Mouse (Mus musculus): ENCODE measurements around the gene Cyp4f14. TPM values are rescaled to one million over a fixed set of nuclear protein-coding genes. Genes with fewer than 3 reads are reported as not detected.
A peak's percentile ranks its signal among the peaks of the same experiment; 100 is the strongest.

The Cyp4f14 gene
- total RNA-seq (2021): 10 to 100 TPM in 1 of 2 experiments, 1 to 10 TPM in 1; 6.6 to 14.1 TPM
- polyA plus RNA-seq (2012; rRNA removed): 12.9 and 17.9 TPM in 2 replicates
- long read RNA-seq, partial matches to known transcripts: 1 of 9 reads
- long read RNA-seq, other reads (novel, unspliced or antisense): 6 of 9 reads

DNA sequence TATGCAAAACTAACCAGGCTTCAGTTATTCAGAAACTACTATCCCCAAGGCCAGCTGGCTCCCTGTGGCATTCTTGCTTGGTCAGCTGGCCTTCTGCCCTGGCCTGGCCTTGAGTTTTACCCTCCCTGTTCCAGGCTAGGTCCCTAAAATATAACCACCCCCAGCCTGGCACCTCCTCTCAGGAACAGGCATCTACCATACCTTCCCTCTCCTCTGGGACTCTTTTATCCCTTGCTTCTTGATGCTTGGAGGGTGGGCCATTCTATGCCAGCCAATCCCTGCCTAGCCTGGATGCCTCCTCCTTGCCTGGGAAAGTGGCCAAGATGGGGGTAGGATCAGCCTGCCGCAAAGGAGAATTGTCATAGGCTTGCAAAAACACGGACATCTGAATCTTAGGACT is at the start of gene Cyp4f14:
TSS of gene Cyp4f14 (minus strand) at position 212 of the 400 bp plus-strand sequence.
- peak; percentile 92 for DNase-seq

DNA sequence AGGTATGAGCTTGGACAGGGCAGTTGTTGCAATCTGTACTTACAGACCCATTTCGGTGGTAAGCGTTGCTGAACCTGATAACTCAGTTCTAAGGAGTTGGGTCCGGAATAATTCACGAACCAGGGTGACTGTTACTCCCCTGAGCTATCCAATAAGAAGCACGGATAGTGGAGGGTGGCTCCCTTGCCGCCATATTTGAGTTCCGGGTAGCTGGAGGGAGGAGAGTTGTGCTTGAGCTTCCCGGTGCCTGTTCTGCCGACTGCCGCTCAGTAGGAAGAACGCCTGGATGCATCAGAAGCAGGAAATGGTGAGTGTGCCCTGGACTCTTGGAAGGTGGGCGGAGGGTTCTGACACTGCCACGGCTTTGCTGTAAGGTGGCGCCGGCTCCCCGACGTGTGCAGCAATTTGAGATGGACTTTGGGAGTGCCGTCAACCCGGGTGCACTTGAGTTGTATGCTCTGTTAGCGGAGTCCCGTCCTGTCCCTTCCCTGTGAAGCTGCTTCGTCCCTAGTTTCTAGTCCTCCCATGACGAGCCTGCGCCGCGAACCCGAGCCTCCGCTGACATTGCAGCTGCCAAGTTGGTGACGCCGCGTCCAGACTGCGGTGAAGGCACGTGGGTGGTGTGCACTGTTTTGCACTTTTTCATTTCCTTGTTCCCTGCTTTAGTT is 48.6 kb upstream of the Cyp4f14 start, which contains the start of gene Zfp472:
TSS of gene Zfp472 (plus strand) at position 192 of the 668 bp plus-strand sequence.
- peak; percentile 95 for DNase-seq

DNA sequence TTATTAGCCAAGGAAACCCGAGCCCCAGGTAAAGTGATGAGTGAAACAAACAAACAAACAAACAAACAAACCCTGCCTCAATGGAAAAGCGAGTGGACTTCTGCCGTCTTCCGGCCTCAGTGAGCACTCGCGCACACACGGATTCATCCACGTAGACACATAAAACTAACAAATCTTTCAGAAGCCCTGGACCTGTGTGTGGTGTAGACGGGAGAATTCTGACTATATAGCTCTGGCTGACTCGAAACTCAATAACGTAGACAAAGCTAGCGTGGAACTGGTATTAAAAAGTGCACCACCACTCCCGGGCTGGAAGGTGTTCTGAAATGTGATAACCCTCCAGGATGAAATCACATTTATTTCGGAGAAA is 48.1 kb upstream of the Cyp4f14 start:
- DNase-seq: no peak

DNA sequence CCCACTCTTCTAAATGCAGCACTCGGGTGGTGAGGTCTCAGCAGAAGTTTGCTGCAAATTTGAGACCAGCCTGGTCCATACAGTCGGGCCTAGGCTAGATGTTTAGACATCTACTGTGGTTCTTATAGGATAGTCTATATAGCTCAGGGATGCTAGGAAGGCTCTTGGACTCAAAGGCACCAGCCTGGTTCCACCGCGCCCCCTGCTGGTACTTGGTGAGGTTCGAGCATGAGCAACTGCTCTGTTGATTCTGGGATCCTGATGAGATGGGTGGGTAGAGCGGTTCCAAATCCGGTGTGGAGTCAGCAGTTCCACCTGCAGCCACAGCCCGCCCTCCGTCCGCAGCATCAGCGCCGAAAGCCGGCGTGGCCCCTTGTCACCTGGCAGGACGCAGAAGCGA is 34.3 kb upstream of the Cyp4f14 start:
- DNase-seq: peak; percentile 84

GRCm38 (mm10) chr17:32951006-32951405 is 33.9 kb upstream of the Cyp4f14 start:
- no peak for DNase-seq

GRCm38 (mm10) chr17:32950136-32950535 is 33.0 kb upstream of the Cyp4f14 start:
- no peak for DNase-seq

GRCm38 (mm10) chr17:32947215-32947914 is 30.2 kb upstream of the Cyp4f14 start, which contains the start of gene Cyp4f13:
Cyp4f13 (minus strand) TSS chr17:32947402.
- DNase-seq: peak; percentile 100

GRCm38 (mm10) chr17:32946716-32947115 is 29.6 kb upstream of the Cyp4f14 start:
- DNase-seq: no peak

GRCm38 (mm10) chr17:32944402-32945035 is 27.4 kb upstream of the Cyp4f14 start:
- no peak for DNase-seq

- no peak for DNase-seq
Measured at GRCm38 (mm10) chr17:32943661-32944060, 26.5 kb upstream of the Cyp4f14 start.

GRCm38 (mm10) chr17:32939831-32940230 is 22.7 kb upstream of the Cyp4f14 start:
- peak; percentile 38 for DNase-seq

- DNase-seq: no peak
Measured at GRCm38 (mm10) chr17:32927803-32928202, 10.7 kb upstream of the Cyp4f14 start.

- peak; percentile 88 for DNase-seq
Measured at GRCm38 (mm10) chr17:32924658-32925312, 7.6 kb upstream of the Cyp4f14 start.

GRCm38 (mm10) chr17:32923681-32924080 is 6.5 kb upstream of the Cyp4f14 start:
- DNase-seq: no peak

DNA sequence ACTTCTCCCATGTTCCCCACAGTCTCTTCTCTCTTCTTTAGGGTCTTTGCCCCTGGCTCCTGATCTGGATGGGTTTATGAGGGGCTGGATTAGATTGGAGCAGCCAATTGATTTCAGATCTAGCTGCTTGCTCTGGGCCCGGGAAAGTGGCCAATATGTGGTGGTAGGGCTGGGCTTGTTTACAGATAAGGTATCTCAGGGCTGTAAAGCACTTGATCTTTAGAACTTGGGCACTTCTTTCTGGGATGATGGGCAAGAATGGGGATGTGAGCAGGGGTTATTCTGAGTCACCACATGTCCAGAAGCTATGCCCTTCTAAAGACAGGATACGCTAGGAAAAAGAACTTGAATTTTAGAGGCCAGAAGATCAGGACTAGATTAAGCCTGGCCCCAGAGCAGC is 2.0 kb upstream of the Cyp4f14 start:
- DNase-seq: no peak

DNA sequence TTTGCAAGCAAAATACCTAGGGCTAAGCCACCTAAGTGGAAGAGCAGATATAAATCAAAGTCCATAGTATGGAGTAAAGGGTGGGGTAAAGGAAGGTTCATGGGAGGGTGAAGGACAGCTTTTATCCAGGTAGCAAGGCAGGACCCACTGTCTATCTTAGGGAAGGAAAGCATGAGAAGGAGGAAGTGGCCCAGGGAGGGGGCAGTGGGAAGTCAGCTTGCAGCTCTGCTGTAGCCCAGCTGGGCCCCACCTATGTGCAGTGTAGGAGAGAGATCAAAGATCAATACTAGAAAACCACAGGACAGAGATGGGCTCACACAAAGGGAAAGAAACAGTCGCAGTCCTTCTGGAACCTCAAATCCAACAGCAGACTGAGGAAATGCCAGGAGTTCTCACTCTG is 1.1 kb downstream of the Cyp4f14 start:
- no peak for DNase-seq

GRCm38 (mm10) chr17:32906172-32906571 is 11.0 kb downstream of the Cyp4f14 start:
- no peak for DNase-seq

DNA sequence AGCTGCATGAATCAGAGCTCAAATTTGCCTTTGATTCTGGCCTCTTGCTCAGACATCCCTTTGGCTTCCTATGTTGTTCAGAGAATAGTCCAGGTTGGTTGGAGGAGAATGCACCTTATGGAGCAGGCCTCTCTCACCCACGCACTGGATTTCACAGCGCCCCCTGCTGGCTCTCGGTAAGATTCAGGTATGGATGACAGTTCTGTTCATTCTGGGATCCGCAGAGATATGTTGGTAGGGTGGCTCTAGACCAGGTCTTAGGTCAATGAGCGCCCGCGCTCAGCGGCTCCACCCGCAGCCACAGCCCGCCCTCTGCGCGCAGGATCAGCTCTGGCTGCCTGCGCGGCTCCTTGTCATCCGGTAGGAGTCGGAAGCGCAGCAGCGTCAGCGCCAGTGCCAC is 11.9 kb downstream of the Cyp4f14 start:
- peak; percentile 54 for DNase-seq

GRCm38 (mm10) chr17:32904414-32904813 is 12.7 kb downstream of the Cyp4f14 start:
- no peak for DNase-seq

GRCm38 (mm10) chr17:32901751-32902525 is 15.2 kb downstream of the Cyp4f14 start:
- no peak for DNase-seq

GRCm38 (mm10) chr17:32895421-32895820 is 21.7 kb downstream of the Cyp4f14 start:
- no peak for DNase-seq
